Mouse (Mus musculus): ENCODE results near the gene Senp8.

GRCm38 (mm10) chr9:59701094-59701493 is 49.4 kb downstream of the Senp8 start:
- TF ChIP-seq CTCF (IDR thresholded peaks at IDR 0.05; ENCODE audit: low read depth) (no peak), EP300 (IDR thresholded peaks at IDR 0.05; ENCODE audit: low read depth) (no peak)

Data from liver, embryonic 14.5 days (tissue).